In the genomic region with DNA sequence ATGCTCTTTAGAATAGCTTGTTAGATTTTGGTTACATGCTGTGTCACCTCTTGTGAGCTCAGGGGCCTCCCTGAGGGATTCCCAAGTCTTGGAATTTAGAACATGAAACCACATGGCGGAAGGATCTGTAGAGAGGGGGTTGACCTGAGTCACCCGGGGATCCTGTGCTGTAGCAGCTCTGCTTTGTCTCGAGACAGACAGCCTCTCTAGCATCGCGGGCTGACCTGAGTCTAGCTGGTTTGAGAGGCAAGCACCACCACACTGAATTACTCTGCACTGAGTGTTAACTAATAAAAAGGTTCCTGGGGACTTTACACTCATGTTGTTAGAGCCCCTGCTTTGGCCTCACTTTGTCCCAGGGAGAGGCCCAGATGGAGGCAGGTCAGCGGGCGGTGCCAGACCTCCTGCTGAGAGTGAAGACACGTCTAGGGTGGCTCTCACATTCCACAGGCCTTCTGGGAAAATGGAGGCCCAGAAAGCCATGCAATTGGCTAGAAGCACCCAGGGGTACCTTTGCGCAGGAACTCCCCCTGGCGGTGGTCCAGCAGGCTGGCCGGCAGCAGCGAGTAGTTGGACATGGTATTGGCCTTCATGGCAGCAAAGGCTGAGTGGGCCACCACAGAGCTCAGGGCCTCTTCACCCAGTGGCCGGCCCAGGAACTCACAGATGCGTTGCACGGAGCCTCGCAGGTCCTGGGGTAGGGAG, we compare ENCODE assay signal across 8 mouse cellular contexts. TPM values are rescaled to one million over a fixed set of nuclear protein-coding genes. Genes with fewer than 3 reads are reported as not detected.
DNase-seq lines count a peak whose midpoint lies in the region; ATAC-seq lines count a peak whose summit lies in the region.

No protein-coding gene starts in this region.

- no peak overlapping the region for H3K4me3 ChIP-seq in forebrain, embryonic 12.5 days (replicated peaks)
- H3K4me3 ChIP-seq in forebrain, embryonic 13.5 days: no peak overlapping the region
- H3K4me3 ChIP-seq in limb, embryonic 12.5 days (replicated peaks): peak overlapping the region; percentile 4; the same call in 1 of the 2 replicates

- peaks cover 9% of the 10 kb centered on the region for H3K4me1 ChIP-seq in forebrain, embryonic 12.5 days
- H3K4me1 ChIP-seq in forebrain, embryonic 13.5 days: 0 out of 2 replicates have a peak, but pooled peaks cover 2% of the 10 kb centered on the region
- H3K4me1 ChIP-seq in limb, embryonic 12.5 days (replicated peaks): peaks cover 13% of the 10 kb centered on the region

- H3K4me2 ChIP-seq in forebrain, embryonic 12.5 days: no peak overlapping the region
- no peak overlapping the region for H3K4me2 ChIP-seq in forebrain, embryonic 13.5 days
- H3K4me2 ChIP-seq in limb, embryonic 12.5 days: no peak overlapping the region

- peaks cover 29% of the 10 kb centered on the region for H3K36me3 ChIP-seq in forebrain, embryonic 12.5 days (replicated peaks)
- H3K36me3 ChIP-seq in forebrain, embryonic 13.5 days (ENCODE audit: poor library complexity, severe bottlenecking): peaks cover 35% of the 10 kb centered on the region
- peaks cover 35% of the 10 kb centered on the region for H3K36me3 ChIP-seq in limb, embryonic 12.5 days

- ATAC-seq in forebrain, embryonic 12.5 days (ENCODE audit: low FRiP score): peak; percentile 46; the same call in 1 of the 2 replicates
- no peak for ATAC-seq in forebrain, embryonic 13.5 days
- ATAC-seq in limb, embryonic 12.5 days (ENCODE audit: insufficient number of reproducible peaks, insufficient read depth, low FRiP score, low TSS enrichment, low read depth): peak; percentile 22
- peak; percentile 36; the same call in 1 of the 2 replicates for ATAC-seq in monocyte, adult 5-6 weeks (replicated peaks; ENCODE audit: insufficient number of reproducible peaks, low FRiP score, low TSS enrichment, poor library complexity, severe bottlenecking)

- 20% methylated on average over 16 of the region's 16 CpGs for WGBS in forebrain, embryonic 12.5 days
- WGBS in forebrain, embryonic 13.5 days: 15% methylated on average over 16 of the region's 16 CpGs
- 11% methylated on average over 16 of the region's 16 CpGs for WGBS in limb, embryonic 12.5 days

- H3K9me3 ChIP-seq in forebrain, embryonic 12.5 days: no peaks in the 10 kb centered on the region
- no peaks in the 10 kb centered on the region for H3K9me3 ChIP-seq in forebrain, embryonic 13.5 days (replicated peaks)
- H3K9me3 ChIP-seq in limb, embryonic 12.5 days: no peaks in the 10 kb centered on the region

- H3K27ac ChIP-seq in forebrain, embryonic 12.5 days: 0 out of 2 replicates have a peak overlapping the region, but pooled peaks have one; percentile 15
- no peak overlapping the region; the same call in 1 of the 2 replicates for H3K27ac ChIP-seq in forebrain, embryonic 13.5 days
- H3K27ac ChIP-seq in limb, embryonic 12.5 days: peak overlapping the region; percentile 67

- H3K27me3 ChIP-seq in forebrain, embryonic 12.5 days: no peaks in the 10 kb centered on the region
- H3K27me3 ChIP-seq in forebrain, embryonic 13.5 days: no peaks in the 10 kb centered on the region
- H3K27me3 ChIP-seq in limb, embryonic 12.5 days: no peaks in the 10 kb centered on the region

- DNase-seq in ES-CJ7 (ENCODE audit: low read depth, low spot score): peak; percentile 85
- DNase-seq in forelimb bud, embryonic 11.5 days (ENCODE audit: low read depth, low spot score): peak; percentile 70
- no peak for DNase-seq in frontal cortex, adult 2 months (ENCODE audit: extremely low spot score in 1 of 2, low spot score in 1 of 2)
- DNase-seq in cerebellum, adult 11-12 months: no peak

- no peak overlapping the region for H3K9ac ChIP-seq in forebrain, embryonic 12.5 days
- H3K9ac ChIP-seq in forebrain, embryonic 13.5 days: no peak overlapping the region
- H3K9ac ChIP-seq in limb, embryonic 12.5 days (replicated peaks): no peak overlapping the region

RNA-seq across cellular contexts. Expression of a gene that starts 5.3 kb away (rescaled TPM):
- polyA plus RNA-seq in forebrain, embryonic 12.5 days (2016; fragmentation: Nextera tagmentation; extraction: Ambion mirVana): not detected in 2 replicates
- polyA plus RNA-seq in forebrain, embryonic 13.5 days (2015; fragmentation: Nextera tagmentation; extraction: Ambion mirVana): not detected in 2 replicates
- not detected in 2 replicates for polyA plus RNA-seq in limb, embryonic 12.5 days (2016; fragmentation: Nextera tagmentation; extraction: Ambion mirVana)
- total RNA-seq in monocyte, adult 5-6 weeks (2017): not detected in 3 replicates
- polyA plus RNA-seq in frontal cortex, adult 2 months (2012; rRNA removed): not detected in 2 replicates

RNA-seq across cellular contexts. Expression of a gene that starts 9.9 kb away (rescaled TPM):
- 1.1 and 1.5 TPM in 2 replicates for polyA plus RNA-seq in forebrain, embryonic 12.5 days (2016; fragmentation: Nextera tagmentation; extraction: Ambion mirVana)
- 1.3 TPM in 2 replicates for polyA plus RNA-seq in forebrain, embryonic 13.5 days (2015; fragmentation: Nextera tagmentation; extraction: Ambion mirVana)
- 1.0 and 1.3 TPM in 2 replicates for polyA plus RNA-seq in limb, embryonic 12.5 days (2016; fragmentation: Nextera tagmentation; extraction: Ambion mirVana)
- total RNA-seq in monocyte, adult 5-6 weeks (2017): 0.78 to 1.4 TPM in 2 of 3 replicates, not detected in the other
- 0.18 and 0.21 TPM in 2 replicates for polyA plus RNA-seq in frontal cortex, adult 2 months (2012; rRNA removed)

RNA-seq across cellular contexts. Expression of a gene that starts 13.1 kb away (rescaled TPM):
- 26.5 and 30.1 TPM in 2 replicates for polyA plus RNA-seq in forebrain, embryonic 12.5 days (2016; fragmentation: Nextera tagmentation; extraction: Ambion mirVana)
- 25.3 and 29.7 TPM in 2 replicates for polyA plus RNA-seq in forebrain, embryonic 13.5 days (2015; fragmentation: Nextera tagmentation; extraction: Ambion mirVana)
- 32.5 TPM in 2 replicates for polyA plus RNA-seq in limb, embryonic 12.5 days (2016; fragmentation: Nextera tagmentation; extraction: Ambion mirVana)
- 11.0 to 15.9 TPM (median 11.5 TPM) in 3 replicates for total RNA-seq in monocyte, adult 5-6 weeks (2017)
- 22.4 and 23.3 TPM in 2 replicates for polyA plus RNA-seq in frontal cortex, adult 2 months (2012; rRNA removed)

RNA-seq across cellular contexts. Expression of a gene that starts 15.6 kb away (rescaled TPM):
- 707 and 745 TPM in 2 replicates for polyA plus RNA-seq in forebrain, embryonic 12.5 days (2016; fragmentation: Nextera tagmentation; extraction: Ambion mirVana)
- 808 and 823 TPM in 2 replicates for polyA plus RNA-seq in forebrain, embryonic 13.5 days (2015; fragmentation: Nextera tagmentation; extraction: Ambion mirVana)
- 990 and 1,038 TPM in 2 replicates for polyA plus RNA-seq in limb, embryonic 12.5 days (2016; fragmentation: Nextera tagmentation; extraction: Ambion mirVana)
- total RNA-seq in monocyte, adult 5-6 weeks (2017): 966 to 1,078 TPM (median 1,028 TPM) in 3 replicates
- 280 and 304 TPM in 2 replicates for polyA plus RNA-seq in frontal cortex, adult 2 months (2012; rRNA removed)

RNA-seq across cellular contexts. Expression of a gene that starts 26.0 kb away (rescaled TPM):
- 3.8 and 3.9 TPM in 2 replicates for polyA plus RNA-seq in forebrain, embryonic 12.5 days (2016; fragmentation: Nextera tagmentation; extraction: Ambion mirVana)
- 2.5 and 3.0 TPM in 2 replicates for polyA plus RNA-seq in forebrain, embryonic 13.5 days (2015; fragmentation: Nextera tagmentation; extraction: Ambion mirVana)
- polyA plus RNA-seq in limb, embryonic 12.5 days (2016; fragmentation: Nextera tagmentation; extraction: Ambion mirVana): 6.4 and 8.5 TPM in 2 replicates
- 4.3 to 13.1 TPM (median 4.5 TPM) in 3 replicates for total RNA-seq in monocyte, adult 5-6 weeks (2017)
- polyA plus RNA-seq in frontal cortex, adult 2 months (2012; rRNA removed): 208 and 221 TPM in 2 replicates

Comparison
In these comparisons a context has a peak if more than half of its experiments do, and no peak if none do; other contexts are left out.
1. DNase-seq: peak in ES-CJ7 (single experiment) and forelimb bud, embryonic 11.5 days (single experiment); none in frontal cortex, adult 2 months (0 of 2) and cerebellum, adult 11-12 months (single experiment).